Mouse (Mus musculus) embryonic facial prominence, embryonic 15.5 days (tissue): ENCODE measurements at regions not wholly inside any gene's neighbourhood (a gene's known extent, or its start where the extent isn't known, plus 50 kb on each side); places are given as distances from the start of the nearest gene placed in this dataset.
A peak's percentile ranks its signal among the peaks of the same experiment; 100 is the strongest.

Source experiments
- ATAC-seq: fragments of 200-750 bp; cut with Nextera tagmentation; 2 replicates; pipeline ENCODE4 v1.8.0; 2017; ENCODE audit warnings: low read depth, moderate TSS enrichment; ENCODE audit not compliant: insufficient number of reproducible peaks, low FRiP score, low TSS enrichment
- H3K27ac ChIP-seq: fragments of 300-500 bp; sonication (generic); replicated peaks from 2 replicates; pipeline ENCODE4 v1.5.1; 2015; ENCODE audit warnings: mild to moderate bottlenecking, inconsistent platforms
- H3K27me3 ChIP-seq: fragments of 300-500 bp; sonication (generic); 2 replicates; pipeline ENCODE4 v1.6.1; 2015; ENCODE audit warnings: inconsistent platforms
- H3K36me3 ChIP-seq: fragments of 300-500 bp; sonication (generic); 2 replicates; pipeline ENCODE4 v1.6.1; 2015; ENCODE audit warnings: mild to moderate bottlenecking, inconsistent platforms
- H3K4me1 ChIP-seq: fragments of 300-500 bp; sonication (generic); 2 replicates; pipeline ENCODE4 v1.6.1; 2015; ENCODE audit warnings: inconsistent platforms
- H3K4me2 ChIP-seq: fragments of 300-500 bp; sonication (generic); replicated peaks from 2 replicates; pipeline ENCODE4 v1.6.1; 2015; ENCODE audit warnings: mild to moderate bottlenecking, inconsistent platforms
- H3K4me3 ChIP-seq: fragments of 300-500 bp; sonication (generic); replicated peaks from 2 replicates; pipeline ENCODE4 v1.5.1; 2015; ENCODE audit warnings: mild to moderate bottlenecking, inconsistent platforms
- H3K9ac ChIP-seq: fragments of 300-500 bp; sonication (generic); 2 replicates; pipeline ENCODE4 v1.6.1; 2015; ENCODE audit warnings: inconsistent platforms
- H3K9me3 ChIP-seq: fragments of 300-500 bp; sonication (generic); replicated peaks from 2 replicates; pipeline ENCODE4 v1.6.1; 2016; ENCODE audit warnings: inconsistent platforms
- WGBS: fragments of 180-500 bp; shearing (Covaris S2); methylation state at CpG from one replicate; pipeline ENCODE4 v1.1.7; 2015; 5-methylcytosine and 5-hydroxymethylcytosine counted together

- ATAC-seq = no peak
- no peak overlapping the region for H3K4me3 ChIP-seq
- H3K36me3 ChIP-seq = no peaks in the 10 kb centered on the region
- H3K27me3 ChIP-seq = no peaks in the 10 kb centered on the region; the same call in 1 of the 2 replicates
- no peak overlapping the region for H3K4me2 ChIP-seq
- no peaks in the 10 kb centered on the region for H3K9me3 ChIP-seq
- no peak overlapping the region for H3K27ac ChIP-seq
- H3K4me1 ChIP-seq = no peaks in the 10 kb centered on the region
- H3K9ac ChIP-seq = no peak overlapping the region
- 41% methylated on average over 4 of the region's 4 CpGs for WGBS
Observed at GRCm38 (mm10) chr5:35332001-35332400, 53.9 kb downstream of the Adra2c start.

- Histone ChIP-seq H3K9me3 (no peaks in the 10 kb centered on the region), H3K36me3 (no peaks in the 10 kb centered on the region), H3K27ac (no peak overlapping the region), H3K4me1 (no peaks in the 10 kb centered on the region), H3K4me3 (no peak overlapping the region), H3K4me2 (no peak overlapping the region), H3K27me3 (no peaks in the 10 kb centered on the region; the same call in 1 of the 2 replicates), H3K9ac (no peak overlapping the region)
- 73% methylated on average over 9 of the region's 9 CpGs for WGBS
- peak; percentile 17; the same call in 1 of the 2 replicates for ATAC-seq
Observed at GRCm38 (mm10) chr5:35334416-35335059, 54.4 kb upstream of the Hmx1 start.

- no peaks in the 10 kb centered on the region; the same call in 1 of the 2 replicates for H3K27me3 ChIP-seq
- H3K27ac ChIP-seq = no peak overlapping the region
- no peak overlapping the region for H3K4me2 ChIP-seq
- no peaks in the 10 kb centered on the region for H3K4me1 ChIP-seq
- WGBS = 35% methylated on average over 2 of the region's 2 CpGs
- no peaks in the 10 kb centered on the region for H3K36me3 ChIP-seq
- no peaks in the 10 kb centered on the region for H3K9me3 ChIP-seq
- H3K4me3 ChIP-seq = no peak overlapping the region
- H3K9ac ChIP-seq = no peak overlapping the region
- ATAC-seq = no peak
Observed at GRCm38 (mm10) chr5:35335081-35335480, 53.8 kb upstream of the Hmx1 start.
